Mouse (Mus musculus) ES-Bruce4 (cell line): ENCODE measurements around the gene Agap1.

Source experiments
- CTCF ChIP-seq: IDR thresholded peaks from one replicate; pipeline ENCODE4 v1.8.1; 2011; ENCODE audit warnings: low read depth, low read length
- POLR2A ChIP-seq: IDR thresholded peaks from one replicate; pipeline ENCODE4 v1.8.1; 2011; ENCODE audit warnings: low read length; ENCODE audit not compliant: insufficient read depth

GRCm38 (mm10) chr1:89533702-89534101 is 79.1 kb downstream of the Agap1 start:
- TF ChIP-seq POLR2A, result no peak
- TF ChIP-seq CTCF, result no peak
